Mouse (Mus musculus) neural tube, embryonic 14.5 days (tissue): ENCODE measurements around the gene Epha8. TPM values are rescaled to one million over a fixed set of nuclear protein-coding genes. Genes with fewer than 3 reads are reported as not detected.

Experiments
- ATAC-seq: fragments of 200-750 bp; cut with Nextera tagmentation; 2 replicates; pipeline ENCODE4 v1.8.0; 2017; ENCODE audit warnings: low read depth, mild to moderate bottlenecking, moderate TSS enrichment, moderate library complexity
- H3K27ac ChIP-seq: fragments of 300-500 bp; sonication (generic); 2 replicates; pipeline ENCODE4 v1.5.1; 2014; ENCODE audit warnings: low read depth, mild to moderate bottlenecking, control low read depth, low read length, moderate library complexity, mixed read lengths
- H3K27me3 ChIP-seq: fragments of 300-500 bp; sonication (generic); 2 replicates; pipeline ENCODE4 v1.6.1; 2014; ENCODE audit warnings: low read length; ENCODE audit not compliant: control insufficient read depth, insufficient read depth
- H3K36me3 ChIP-seq: fragments of 300-500 bp; sonication (generic); 2 replicates; pipeline ENCODE4 v1.6.1; 2014; ENCODE audit warnings: low read length, mixed read lengths; ENCODE audit not compliant: control insufficient read depth, insufficient read depth
- H3K4me1 ChIP-seq: fragments of 300-500 bp; sonication (generic); 2 replicates; pipeline ENCODE4 v1.6.1; 2014; ENCODE audit warnings: low read length; ENCODE audit not compliant: control insufficient read depth, insufficient read depth
- H3K4me2 ChIP-seq: fragments of 300-500 bp; sonication (generic); 2 replicates; pipeline ENCODE4 v1.6.1; 2014; ENCODE audit warnings: mild to moderate bottlenecking, low read depth, low read length, control low read depth
- H3K4me3 ChIP-seq: fragments of 300-500 bp; sonication (generic); 2 replicates; pipeline ENCODE4 v1.5.1; 2014; ENCODE audit warnings: low read depth, low read length, control low read depth, mixed read lengths
- H3K9ac ChIP-seq: fragments of 300-500 bp; sonication (generic); replicated peaks from 2 replicates; pipeline ENCODE4 v1.6.1; 2014; ENCODE audit warnings: low read depth, mild to moderate bottlenecking, control low read depth, low read length, mixed read lengths
- H3K9me3 ChIP-seq: fragments of 300-500 bp; sonication (generic); 2 replicates; pipeline ENCODE4 v1.6.1; 2016; ENCODE audit warnings: low read length; ENCODE audit not compliant: control insufficient read depth
- WGBS: fragments of 180-500 bp; shearing (Covaris S2); extraction: QIAGEN DNeasy Blood & Tissue Kit; methylation state at CpG from one replicate; pipeline ENCODE4 v1.1.7; 2014; 5-methylcytosine and 5-hydroxymethylcytosine counted together
- polyA plus RNA-seq: library from polyadenylated mRNA; unstranded; fragments of >200 nt; fragmentation: Nextera tagmentation; extraction: Ambion mirVana; gene quantifications from 2 replicates; pipeline ENCODE4 v1.2.1, GENCODE M21; 2014

Epha8 gene
- polyA plus RNA-seq, 1 experiment from 2014 or later = 9.9 TPM

DNA sequence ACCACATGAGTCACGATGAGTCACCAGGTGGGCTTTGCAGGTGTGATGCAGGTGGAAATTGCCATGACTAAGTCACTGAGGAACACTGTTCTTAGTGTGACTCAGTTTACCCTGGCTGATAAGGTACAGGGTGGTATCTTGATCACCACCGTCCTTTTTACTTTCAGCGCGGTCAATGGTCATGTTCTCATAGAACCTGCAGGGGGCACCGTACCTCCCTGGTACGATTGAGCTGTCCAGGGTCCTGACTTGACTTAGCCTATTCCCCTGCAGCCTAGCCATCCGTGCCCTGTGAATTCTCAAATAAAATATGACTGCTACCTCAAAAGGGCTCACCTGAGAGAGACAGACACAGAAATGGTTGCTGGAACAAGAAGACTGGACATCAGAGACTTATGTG is 49.6 kb downstream of the Epha8 start:
- Histone ChIP-seq H3K9ac (no peak overlapping the region), H3K4me2 (no peak overlapping the region), H3K9me3 (no peaks in the 10 kb centered on the region), H3K4me1 (peaks cover 11% of the 10 kb centered on the region; the same call in 1 of the 2 replicates), H3K27me3 (peaks cover 6% of the 10 kb centered on the region), H3K27ac (no peak overlapping the region), H3K36me3 (no peaks in the 10 kb centered on the region), H3K4me3 (no peak overlapping the region)
- no peak for ATAC-seq
- 13% methylated on average over 7 of the region's 7 CpGs for WGBS

DNA sequence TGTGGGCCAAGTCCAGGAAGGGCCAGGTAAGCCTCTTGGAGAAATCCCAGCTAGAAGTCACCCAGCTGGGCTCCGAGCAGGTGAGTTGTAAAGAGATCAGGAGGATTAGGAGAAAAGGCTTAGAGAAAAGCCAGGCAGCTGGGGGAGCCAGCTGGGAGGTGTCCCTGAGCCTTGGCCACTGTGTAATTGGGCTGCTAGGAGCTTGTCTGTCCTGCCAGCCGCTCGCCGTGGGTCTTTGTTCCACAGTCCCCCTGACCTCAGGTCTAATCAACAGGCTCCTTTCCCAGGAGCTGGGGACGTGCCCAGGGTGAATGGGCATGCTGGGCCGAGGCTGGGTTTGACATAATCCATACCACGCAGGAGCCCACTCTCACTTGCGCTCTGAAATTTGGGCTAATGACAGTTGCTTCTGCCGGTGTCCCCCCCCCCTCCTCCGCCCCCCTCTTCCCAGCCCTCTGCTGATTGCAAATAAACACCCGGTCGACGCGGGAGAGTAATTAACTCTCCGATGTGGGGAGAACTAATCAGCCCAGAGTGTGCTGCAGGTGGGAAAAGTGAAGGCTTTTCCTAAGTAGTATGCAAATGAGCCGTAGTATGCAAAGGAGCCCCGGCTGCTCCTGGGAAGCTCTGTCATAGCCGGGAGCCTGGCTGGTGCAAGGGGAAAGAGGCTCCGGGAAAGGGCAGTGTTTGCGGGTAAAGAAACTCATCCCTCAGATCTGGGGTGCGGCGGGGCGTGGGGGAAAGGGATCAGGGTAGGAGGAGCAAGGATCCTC is 51.7 kb downstream of the Epha8 start:
- Histone ChIP-seq H3K27ac (no peak overlapping the region), H3K9me3 (no peaks in the 10 kb centered on the region), H3K4me2 (peak overlapping the region; percentile 16; the same call in 1 of the 2 replicates), H3K36me3 (no peaks in the 10 kb centered on the region), H3K27me3 (peaks cover 6% of the 10 kb centered on the region), H3K9ac (no peak overlapping the region), H3K4me3 (no peak overlapping the region), H3K4me1 (0 out of 2 replicates have a peak, but pooled peaks cover 7% of the 10 kb centered on the region)
- peak; percentile 65 for ATAC-seq
- under 1% methylated on average over 23 of the region's 23 CpGs for WGBS

DNA sequence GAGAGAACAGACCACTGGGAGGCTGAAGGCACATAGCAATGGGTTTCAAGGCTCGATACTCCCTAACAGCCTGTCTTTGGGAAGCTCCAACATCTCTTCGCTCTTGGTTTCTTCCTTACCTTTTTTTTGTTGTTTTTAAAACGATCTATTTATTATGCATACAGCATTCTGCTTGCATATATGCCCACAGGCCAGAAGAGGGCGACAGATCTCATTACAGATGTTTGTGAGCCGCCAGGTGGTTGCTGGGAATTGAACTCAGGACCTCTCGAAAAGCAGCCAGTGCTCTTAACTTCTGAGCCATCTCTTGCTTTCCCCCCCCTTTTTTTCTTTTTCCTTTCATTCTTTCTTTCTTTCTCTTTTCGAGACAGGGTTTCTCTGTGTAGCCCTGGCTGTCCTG is 57.5 kb downstream of the Epha8 start:
- H3K4me2 ChIP-seq = no peak overlapping the region
- H3K27ac ChIP-seq = no peak overlapping the region
- no peak overlapping the region for H3K4me3 ChIP-seq
- no peaks in the 10 kb centered on the region for H3K9me3 ChIP-seq
- 0 out of 2 replicates have a peak, but pooled peaks cover 3% of the 10 kb centered on the region for H3K4me1 ChIP-seq
- no peaks in the 10 kb centered on the region for H3K36me3 ChIP-seq
- H3K27me3 ChIP-seq = peaks cover 6% of the 10 kb centered on the region; the same call in 1 of the 2 replicates
- WGBS = 62% methylated on average over 7 of the region's 7 CpGs
- H3K9ac ChIP-seq = no peak overlapping the region
- no peak for ATAC-seq

DNA sequence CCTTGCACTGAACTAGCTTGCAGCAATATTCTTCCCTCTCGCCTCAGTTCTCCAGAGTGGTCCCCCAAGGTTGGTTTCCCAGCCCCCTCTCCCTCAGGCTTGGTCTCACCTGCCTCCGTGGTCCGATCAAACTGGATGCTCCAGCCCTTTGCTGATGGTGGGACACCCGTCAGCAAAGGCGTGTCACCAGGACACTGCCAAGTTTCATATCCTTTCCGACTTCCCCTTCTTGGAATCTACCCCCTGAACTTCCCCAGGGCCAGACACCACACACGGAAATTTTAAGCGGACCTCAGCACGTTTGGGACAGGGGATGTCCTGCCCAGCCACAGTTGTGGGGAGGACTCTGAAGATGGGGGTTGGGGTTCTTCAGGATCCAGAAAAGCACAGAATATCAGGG is 58.0 kb downstream of the Epha8 start, which contains the start of gene C1qa:
TSS of gene C1qa (minus strand) at position 167 of the 400 bp plus-strand sequence.
- no peak within 1 kb of the TSS for H3K4me3 ChIP-seq
- 81% methylated on average over 9 of the region's 9 CpGs for WGBS
- ATAC-seq = no peak
- H3K27ac ChIP-seq = no peak within 1 kb of the TSS
- H3K9ac ChIP-seq = no peak within 1 kb of the TSS
- 0 out of 2 replicates have a peak, but pooled peaks cover 3% of the 10 kb centered on the region for H3K4me1 ChIP-seq
- no peaks in the 10 kb centered on the region for H3K36me3 ChIP-seq
- H3K4me2 ChIP-seq = no peak within 1 kb of the TSS
- H3K9me3 ChIP-seq = no peaks in the 10 kb centered on the region
- H3K27me3 ChIP-seq = peaks cover 6% of the 10 kb centered on the region; the same call in 1 of the 2 replicates

DNA sequence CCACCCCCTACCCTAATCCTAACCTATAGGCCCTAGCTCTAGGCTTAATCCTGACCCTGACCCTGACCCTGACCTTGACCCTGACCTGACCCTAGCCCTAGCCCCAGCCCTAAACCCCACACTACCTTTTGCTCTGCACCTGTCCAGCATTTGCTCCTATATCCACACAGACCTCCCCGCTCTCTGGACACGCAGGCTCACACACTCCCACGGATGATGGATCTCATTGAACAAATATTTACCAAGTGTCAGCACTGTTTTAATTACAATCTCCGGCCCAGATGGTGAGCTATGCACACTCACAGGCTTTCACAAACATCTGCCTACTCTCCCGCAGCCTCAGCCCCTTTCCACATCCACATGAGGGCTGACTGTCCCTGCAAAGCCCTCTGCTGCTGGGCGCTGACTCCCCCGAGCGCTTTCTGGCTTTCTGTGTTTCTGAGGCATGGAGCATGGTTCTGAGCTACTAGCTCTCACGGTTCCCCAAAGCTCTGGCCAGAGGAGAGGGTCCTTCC is 58.5 kb downstream of the Epha8 start:
- H3K4me1 ChIP-seq = 0 out of 2 replicates have a peak, but pooled peaks cover 3% of the 10 kb centered on the region
- H3K9me3 ChIP-seq = no peaks in the 10 kb centered on the region
- 60% methylated on average over 9 of the region's 9 CpGs for WGBS
- no peak overlapping the region for H3K4me3 ChIP-seq
- H3K27ac ChIP-seq = no peak overlapping the region
- no peak overlapping the region for H3K9ac ChIP-seq
- no peak overlapping the region for H3K4me2 ChIP-seq
- peaks cover 6% of the 10 kb centered on the region; the same call in 1 of the 2 replicates for H3K27me3 ChIP-seq
- ATAC-seq = no peak
- no peaks in the 10 kb centered on the region for H3K36me3 ChIP-seq

DNA sequence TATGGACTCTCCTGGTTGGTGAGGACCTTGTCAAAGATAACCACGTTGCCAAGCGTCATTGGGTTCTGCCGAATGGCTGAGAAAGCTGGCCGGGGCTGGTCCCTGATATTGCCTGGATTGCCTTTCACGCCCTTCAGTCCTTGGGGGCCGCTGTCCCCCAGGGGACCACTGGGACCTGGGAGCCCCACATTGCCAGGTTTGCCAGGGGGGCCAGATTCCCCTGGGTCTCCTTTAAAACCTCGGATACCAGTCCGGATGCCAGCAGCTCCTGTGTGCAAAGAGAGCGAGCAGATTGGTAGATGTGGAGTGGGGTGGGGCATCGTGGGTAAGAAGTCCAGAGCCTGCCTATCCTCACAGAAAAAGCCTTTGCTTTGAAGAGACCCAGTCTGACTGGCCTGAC is 60.2 kb downstream of the Epha8 start:
- no peak overlapping the region for H3K27ac ChIP-seq
- H3K36me3 ChIP-seq = no peaks in the 10 kb centered on the region
- 0 out of 2 replicates have a peak, but pooled peaks cover 3% of the 10 kb centered on the region for H3K4me1 ChIP-seq
- no peak for ATAC-seq
- H3K9me3 ChIP-seq = no peaks in the 10 kb centered on the region
- peaks cover 6% of the 10 kb centered on the region; the same call in 1 of the 2 replicates for H3K27me3 ChIP-seq
- WGBS = 37% methylated on average over 10 of the region's 10 CpGs
- no peak overlapping the region for H3K4me2 ChIP-seq
- 0 out of 2 replicates have a peak overlapping the region, but pooled peaks have one; percentile 1 for H3K9ac ChIP-seq
- no peak overlapping the region for H3K4me3 ChIP-seq

DNA sequence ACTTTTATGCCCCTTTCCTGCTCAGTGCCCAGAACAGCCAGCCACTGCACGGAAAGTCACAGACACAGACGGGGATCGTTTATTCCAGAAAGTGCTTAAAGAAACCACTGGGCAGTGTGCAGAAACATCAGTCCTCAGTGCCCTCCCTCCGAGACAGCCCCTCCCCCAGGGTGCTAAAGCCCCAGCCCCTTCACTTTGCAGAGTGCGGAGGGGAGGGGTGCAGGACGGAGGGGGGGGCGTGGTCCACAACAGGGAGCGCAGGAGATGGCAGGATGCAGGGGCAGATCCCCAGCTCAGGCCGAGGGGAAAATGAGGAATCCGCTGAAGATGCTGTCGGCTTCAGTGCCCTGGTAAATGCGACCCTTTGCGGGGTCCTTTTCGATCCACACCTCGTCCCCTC is 60.8 kb downstream of the Epha8 start:
- 0 out of 2 replicates have a peak overlapping the region, but pooled peaks have one; percentile 1 for H3K9ac ChIP-seq
- H3K36me3 ChIP-seq = no peaks in the 10 kb centered on the region
- peaks cover 6% of the 10 kb centered on the region; the same call in 1 of the 2 replicates for H3K27me3 ChIP-seq
- no peak for ATAC-seq
- no peak overlapping the region for H3K4me3 ChIP-seq
- 7% methylated on average over 15 of the region's 15 CpGs for WGBS
- peak overlapping the region; percentile 24; the same call in 1 of the 2 replicates for H3K4me2 ChIP-seq
- H3K27ac ChIP-seq = no peak overlapping the region
- no peaks in the 10 kb centered on the region for H3K9me3 ChIP-seq
- H3K4me1 ChIP-seq = 0 out of 2 replicates have a peak, but pooled peaks cover 3% of the 10 kb centered on the region

DNA sequence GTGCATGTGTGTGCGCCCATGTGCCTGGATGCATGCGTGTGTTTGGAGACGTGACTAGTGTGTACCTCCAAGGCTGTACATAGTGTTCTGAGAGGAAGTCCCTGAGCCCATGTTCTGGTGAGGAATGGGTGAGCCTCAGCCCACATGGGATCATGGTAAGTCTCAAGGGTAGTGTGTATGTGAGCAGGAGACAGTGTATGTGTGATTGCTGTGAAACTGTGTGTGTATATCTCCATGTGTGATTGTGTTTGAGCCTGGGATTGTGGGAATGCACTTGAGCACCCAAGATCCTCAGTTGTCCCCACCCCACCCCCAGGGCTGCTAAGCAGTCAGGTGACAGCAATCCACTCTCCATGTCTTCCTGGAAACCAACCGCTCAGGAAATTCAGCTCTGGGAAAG is 61.8 kb downstream of the Epha8 start:
- Histone ChIP-seq H3K27ac (no peak overlapping the region), H3K4me2 (no peak overlapping the region), H3K27me3 (peaks cover 6% of the 10 kb centered on the region; the same call in 1 of the 2 replicates), H3K4me3 (no peak overlapping the region), H3K9ac (no peak overlapping the region), H3K4me1 (0 out of 2 replicates have a peak, but pooled peaks cover 3% of the 10 kb centered on the region), H3K9me3 (no peaks in the 10 kb centered on the region), H3K36me3 (no peaks in the 10 kb centered on the region)
- no peak for ATAC-seq
- 66% methylated on average over 4 of the region's 4 CpGs for WGBS
